Mouse (Mus musculus) heart, postnatal 0 days (tissue): ENCODE results near the gene Stab2. TPM values are rescaled to one million over a fixed set of nuclear protein-coding genes. Genes with fewer than 3 reads are reported as not detected.
A peak's percentile ranks its signal among the peaks of the same experiment; 100 is the strongest.

ENCODE experiments used
- ATAC-seq: fragments of 200-750 bp; cut with Nextera tagmentation; 2 replicates; pipeline ENCODE4 v1.8.0; 2017; ENCODE audit warnings: low read depth, moderate number of reproducible peaks, moderate library complexity; ENCODE audit not compliant: insufficient read depth
- DNase-seq: peaks from one replicate; pipeline ENCODE4 v3.0.0-alpha.2; 2016; ENCODE audit warnings: low spot score
- H3K27ac ChIP-seq: fragments of 300-500 bp; sonication (generic); 2 replicates; pipeline ENCODE4 v1.5.1; 2014; ENCODE audit warnings: low read depth, mild to moderate bottlenecking
- H3K27me3 ChIP-seq: fragments of 300-500 bp; sonication (generic); 2 replicates; pipeline ENCODE4 v1.6.1; 2014; ENCODE audit warnings: low read length, mixed read lengths; ENCODE audit not compliant: control insufficient read depth, insufficient read depth
- H3K36me3 ChIP-seq: fragments of 300-500 bp; sonication (generic); replicated peaks from 2 replicates; pipeline ENCODE4 v1.6.1; 2014; ENCODE audit warnings: low read length, mixed read lengths; ENCODE audit not compliant: control insufficient read depth, insufficient read depth
- H3K4me1 ChIP-seq: fragments of 300-500 bp; sonication (generic); 2 replicates; pipeline ENCODE4 v1.6.1; 2014; ENCODE audit warnings: antibody characterized with exemption; ENCODE audit not compliant: control insufficient read depth, insufficient read depth
- H3K4me2 ChIP-seq: fragments of 300-500 bp; sonication (generic); 2 replicates; pipeline ENCODE4 v1.6.1; 2014; ENCODE audit warnings: low read depth, mild to moderate bottlenecking, low read length, moderate library complexity
- H3K4me3 ChIP-seq: fragments of 300-500 bp; sonication (generic); 2 replicates; pipeline ENCODE4 v1.5.1; 2014; ENCODE audit warnings: low read depth, low read length
- H3K9ac ChIP-seq: fragments of 300-500 bp; sonication (generic); replicated peaks from 2 replicates; pipeline ENCODE4 v1.6.1; 2014; ENCODE audit warnings: low read depth, low read length, mixed read lengths
- H3K9me3 ChIP-seq: fragments of 300-500 bp; sonication (generic); replicated peaks from 2 replicates; pipeline ENCODE4 v1.6.1; 2016; ENCODE audit warnings: low read length; ENCODE audit not compliant: control insufficient read depth
- CTCF ChIP-seq: IDR thresholded peaks from 2 replicates; pipeline ENCODE4 v1.5.1; 2016; ENCODE audit warnings: antibody characterized with exemption, control low read depth, low read depth
- EP300 ChIP-seq: IDR thresholded peaks from 2 replicates; pipeline ENCODE4 v1.6.1; 2016; ENCODE audit warnings: antibody characterized with exemption, low read depth
- WGBS: fragments of 180-500 bp; shearing (Covaris S2); extraction: QIAGEN DNeasy Blood & Tissue Kit; methylation state at CpG from one replicate; pipeline ENCODE4 v1.1.7; 2014; 5-methylcytosine and 5-hydroxymethylcytosine counted together
- polyA plus RNA-seq: library from polyadenylated mRNA; unstranded; fragments of >200 nt; fragmentation: Nextera tagmentation; extraction: Ambion mirVana; gene quantifications from 2 replicates; pipeline ENCODE4 v1.2.1, GENCODE M21; 2015
- total RNA-seq: library from RNA; depleted of rRNA; stranded (reverse); fragments of >200 nt; gene quantifications from 2 replicates; pipeline ENCODE4 v1.2.3, GENCODE M21; 2014; ENCODE audit warnings: low replicate concordance

The Stab2 gene
- total and polyA plus RNA-seq, 2 experiments from 2014 or later = 0.22 to 3.9 TPM

GRCm38 (mm10) chr10:86825871-86826522 is 181.8 kb downstream of the Stab2 start:
- Histone ChIP-seq H3K4me3 (no peak overlapping the region), H3K4me2 (no peak overlapping the region), H3K27ac (peak overlapping the region; percentile 89), H3K9ac (no peak overlapping the region), H3K36me3 (peaks cover 54% of the 10 kb centered on the region), H3K9me3 (no peaks in the 10 kb centered on the region), H3K27me3 (no peaks in the 10 kb centered on the region), H3K4me1 (peaks cover 6% of the 10 kb centered on the region)
- DNase-seq (peak; percentile 83), ATAC-seq (peak; percentile 94)
- TF ChIP-seq CTCF (no peak), EP300 (peak; percentile 50; the same call in 1 of the 2 replicates)
- 49% methylated on average over 10 of the region's 10 CpGs for WGBS

GRCm38 (mm10) chr10:86824871-86825270 is 183.0 kb downstream of the Stab2 start:
- DNase-seq = no peak
- peaks cover 62% of the 10 kb centered on the region for H3K36me3 ChIP-seq
- H3K4me1 ChIP-seq = peaks cover 14% of the 10 kb centered on the region

GRCm38 (mm10) chr10:86824093-86824492 is 183.7 kb downstream of the Stab2 start:
- no peak for DNase-seq
- WGBS = 87% methylated on average over 6 of the region's 6 CpGs
- H3K27me3 ChIP-seq = no peaks in the 10 kb centered on the region
- no peak overlapping the region for H3K9ac ChIP-seq
- no peak for ATAC-seq
- H3K4me2 ChIP-seq = no peak overlapping the region
- H3K9me3 ChIP-seq = no peaks in the 10 kb centered on the region
- H3K4me3 ChIP-seq = no peak overlapping the region
- TF ChIP-seq EP300 (no peak), CTCF (no peak; the same call in 1 of the 2 replicates)
- peaks cover 22% of the 10 kb centered on the region for H3K4me1 ChIP-seq
- H3K27ac ChIP-seq = no peak overlapping the region
- H3K36me3 ChIP-seq = peaks cover 60% of the 10 kb centered on the region

More at GRCm38 (mm10) chr10:86824871-86825270, 183.0 kb downstream of the Stab2 start:
- TF ChIP-seq CTCF = no peak
- no peak for TF ChIP-seq EP300
- H3K27ac ChIP-seq = peak overlapping the region; percentile 89; the same call in 1 of the 2 replicates
- ATAC-seq = no peak
- H3K9me3 ChIP-seq = no peaks in the 10 kb centered on the region
- H3K9ac ChIP-seq = no peak overlapping the region
- 82% methylated on average over 14 of the region's 14 CpGs for WGBS
- no peak overlapping the region for H3K4me2 ChIP-seq
- no peaks in the 10 kb centered on the region for H3K27me3 ChIP-seq
- no peak overlapping the region for H3K4me3 ChIP-seq

GRCm38 (mm10) chr10:86821014-86821413 is 186.8 kb downstream of the Stab2 start:
- Histone ChIP-seq H3K4me3 (no peak overlapping the region), H3K36me3 (peaks cover 45% of the 10 kb centered on the region), H3K27me3 (no peaks in the 10 kb centered on the region), H3K27ac (no peak overlapping the region), H3K4me1 (peaks cover 23% of the 10 kb centered on the region; the same call in 1 of the 2 replicates), H3K9me3 (no peaks in the 10 kb centered on the region), H3K9ac (no peak overlapping the region), H3K4me2 (no peak overlapping the region)
- 91% methylated on average over 7 of the region's 7 CpGs for WGBS
- no peak for ATAC-seq
- no peak for DNase-seq
- TF ChIP-seq EP300 (no peak), CTCF (no peak)

DNA sequence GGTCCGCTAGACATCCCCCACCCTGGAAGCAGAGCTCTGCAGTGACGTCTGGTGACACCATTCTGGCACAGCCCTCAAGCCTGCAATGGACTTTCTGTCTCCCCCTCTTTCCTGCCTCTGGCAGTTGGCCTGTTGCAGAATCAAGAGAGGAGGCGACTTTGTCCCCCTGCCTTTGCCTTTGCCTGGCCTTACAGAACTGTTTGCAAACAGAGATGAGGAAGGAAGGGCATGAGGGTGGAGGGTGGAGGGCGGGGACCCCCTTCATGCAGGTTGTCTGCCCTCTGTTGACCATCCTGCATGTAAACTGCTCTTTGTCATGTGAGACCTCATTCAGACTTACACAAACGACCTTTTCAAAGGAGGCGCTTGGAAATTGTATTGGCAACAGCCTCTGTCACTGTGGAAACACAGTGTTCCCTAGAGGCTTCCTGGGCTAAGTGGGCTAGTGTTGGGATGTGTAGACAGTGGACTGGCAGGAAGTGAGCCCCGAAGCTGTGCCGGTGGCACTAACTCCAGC is 188.1 kb downstream of the Stab2 start:
- TF ChIP-seq CTCF = peak; percentile 37
- no peak for TF ChIP-seq EP300
- H3K9me3 ChIP-seq = no peaks in the 10 kb centered on the region
- H3K27ac ChIP-seq = peak overlapping the region; percentile 91
- H3K4me3 ChIP-seq = no peak overlapping the region
- ATAC-seq (peak; percentile 79), DNase-seq (peak; percentile 89)
- WGBS = 20% methylated on average over 8 of the region's 8 CpGs
- H3K4me1 ChIP-seq = peaks cover 20% of the 10 kb centered on the region; the same call in 1 of the 2 replicates
- H3K27me3 ChIP-seq = no peaks in the 10 kb centered on the region
- no peak overlapping the region; the same call in 1 of the 2 replicates for H3K9ac ChIP-seq
- H3K4me2 ChIP-seq = peak overlapping the region; percentile 29
- H3K36me3 ChIP-seq = peaks cover 54% of the 10 kb centered on the region
